Mouse (Mus musculus) 3134 (cell line): ENCODE data around the gene Gprin3.
A peak's percentile ranks its signal among the peaks of the same experiment; 100 is the strongest.
"Not testable (repeated sequence)": the region's sequence is repeated elsewhere in the genome, so short reads cannot be mapped to it uniquely, and the experiment has no call there.

Source experiments
- DNase-seq: peaks from one replicate; pipeline ENCODE4 v3.0.0-alpha.2; 2011; ENCODE audit warnings: low spot score; ENCODE audit not compliant: insufficient read length; ENCODE audit errors: extremely low read depth

The Gprin3 gene

DNA sequence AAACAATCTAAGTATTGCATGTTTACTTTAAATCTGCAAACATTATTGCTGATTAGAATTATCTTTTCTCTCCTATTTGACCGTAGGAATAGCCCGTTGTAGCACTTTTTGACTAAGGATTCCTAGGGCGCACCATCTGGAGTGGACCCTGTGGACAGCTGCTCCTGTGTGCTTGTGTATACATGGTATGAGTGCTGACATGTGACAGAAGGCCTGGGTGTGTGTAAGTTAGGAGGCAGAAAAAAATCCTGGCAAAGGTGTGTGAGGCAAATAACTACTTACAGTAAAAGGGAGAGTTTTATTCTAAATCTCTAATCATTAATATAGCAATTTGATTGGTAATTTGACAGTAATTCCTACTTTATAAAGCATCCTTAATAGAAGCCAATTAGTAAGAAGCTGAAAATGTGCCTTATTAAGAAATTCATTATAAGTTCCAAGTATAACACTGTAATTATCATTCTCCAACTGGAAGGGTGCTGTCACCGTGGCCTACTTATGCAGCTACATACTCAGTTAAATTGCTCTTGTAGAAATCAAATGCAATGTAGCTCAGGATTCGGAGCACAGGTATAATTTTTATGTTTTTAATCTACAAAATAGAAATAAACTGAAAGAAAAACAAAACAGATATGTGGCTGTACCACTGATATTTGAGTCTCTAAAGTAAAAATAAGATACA is 74.8 kb downstream of the Gprin3 start:
- DNase-seq = no peak

DNA sequence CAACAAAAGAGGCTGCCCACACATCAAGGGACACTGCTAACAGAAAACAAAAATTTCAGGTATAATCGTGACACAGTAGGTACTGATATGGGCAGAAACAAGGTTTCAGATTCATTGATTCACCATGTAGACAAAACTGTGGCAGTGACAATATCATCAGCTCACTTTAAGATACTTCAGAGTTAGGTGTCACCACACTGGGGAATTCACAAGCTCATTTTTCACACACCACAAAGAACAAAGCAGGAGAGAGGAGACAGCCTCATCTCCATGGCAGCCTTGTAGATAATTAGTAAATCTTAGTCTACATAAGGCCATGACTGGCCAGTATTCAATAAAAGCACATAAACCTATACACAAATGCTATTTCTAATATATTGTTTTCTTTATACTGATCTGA is 77.4 kb downstream of the Gprin3 start:
- no peak for DNase-seq

DNA sequence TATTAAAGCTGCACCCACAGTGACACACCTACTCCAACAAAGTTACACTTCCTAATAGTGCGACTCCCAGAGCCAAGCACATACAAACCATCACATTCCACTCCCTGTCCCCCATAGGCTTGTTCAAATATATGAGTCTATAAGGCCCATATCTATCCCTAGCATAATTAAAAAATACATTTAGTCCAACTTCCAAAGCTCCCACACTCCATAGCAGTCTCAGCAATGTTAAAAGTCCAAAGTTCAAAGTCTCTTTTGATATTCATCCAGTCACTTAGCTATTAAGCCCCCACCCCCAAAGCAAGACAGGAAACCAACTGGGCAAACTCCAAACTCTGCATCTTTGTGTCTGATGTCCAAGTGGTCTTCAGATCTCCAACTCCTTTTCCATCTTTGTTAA is 84.9 kb downstream of the Gprin3 start:
- no peak for DNase-seq

DNA sequence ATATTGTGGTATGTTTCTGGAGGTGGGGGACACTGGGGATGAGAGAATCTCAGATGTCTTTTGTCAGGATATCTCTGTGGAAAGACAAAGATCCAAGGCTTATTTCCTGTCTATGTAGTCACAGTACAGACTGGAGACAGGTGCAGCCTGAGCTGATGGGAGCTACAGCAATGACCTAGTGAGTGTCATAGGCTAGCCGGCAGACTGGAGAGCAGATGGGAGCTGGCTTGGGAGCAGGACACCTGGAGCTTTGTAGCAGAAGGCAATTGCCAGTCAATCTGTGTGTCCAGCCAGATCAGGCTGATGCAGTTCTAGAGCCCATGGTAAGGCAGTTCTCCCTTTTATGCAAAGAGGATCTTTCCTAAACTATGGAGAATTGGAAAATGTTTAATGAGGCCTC is 97.8 kb downstream of the Gprin3 start:
- no peak for DNase-seq

DNA sequence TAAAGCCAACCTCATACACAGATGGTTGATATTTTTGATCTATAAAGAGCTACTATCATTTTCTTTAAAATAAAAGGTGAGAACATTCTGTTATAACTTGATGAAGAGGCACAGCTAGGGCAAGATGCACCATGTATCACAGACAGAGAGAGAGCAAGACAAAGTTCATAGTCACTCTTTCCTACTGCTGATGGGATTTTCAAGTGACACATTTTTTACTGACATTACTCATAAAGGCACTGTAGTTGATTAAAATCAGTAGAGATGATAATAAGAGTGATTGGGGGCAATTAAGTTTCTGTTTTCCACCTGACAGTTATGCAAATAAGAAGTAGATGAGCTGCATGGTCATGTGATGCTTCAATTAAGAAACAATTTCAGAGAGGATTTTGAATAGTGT is 110.2 kb downstream of the Gprin3 start:
- no peak for DNase-seq

DNA sequence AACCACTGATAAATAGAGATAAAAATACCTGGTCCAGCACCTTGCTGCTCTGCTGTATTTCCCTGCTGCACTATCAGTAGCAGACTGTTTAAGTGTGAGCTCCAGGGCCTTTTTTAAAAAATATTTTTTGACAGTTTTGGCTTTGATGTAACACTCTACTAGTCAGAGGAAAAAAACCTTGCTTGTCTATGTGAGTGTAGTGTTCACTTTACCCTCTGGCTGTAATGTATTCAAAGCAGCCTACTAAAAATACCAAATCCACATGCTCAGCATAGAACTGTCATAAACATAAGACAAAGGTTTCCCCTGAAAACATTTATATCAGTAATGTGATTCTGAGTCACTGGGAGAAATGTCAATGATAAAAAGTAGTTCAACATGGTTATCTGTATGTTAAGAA is 111.0 kb downstream of the Gprin3 start:
- DNase-seq = no peak

DNA sequence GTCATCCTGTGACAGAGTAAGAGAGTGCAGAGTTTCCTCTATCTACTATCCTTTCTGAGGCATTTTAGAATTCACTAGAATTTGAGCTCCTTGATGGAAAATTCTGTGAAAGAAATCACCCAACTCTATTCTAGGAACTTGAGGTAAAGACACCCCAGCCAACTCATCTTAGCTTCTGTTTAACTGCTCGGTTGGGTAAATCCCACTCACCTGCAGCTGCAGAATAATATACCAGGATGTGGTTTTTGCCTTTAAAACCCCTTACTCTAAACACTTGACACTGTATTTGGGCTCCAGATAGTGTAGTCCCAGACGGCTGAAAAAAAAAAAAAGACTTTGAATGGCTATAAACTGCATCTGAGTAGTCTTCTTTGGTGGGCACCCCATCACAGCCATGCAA is 112.9 kb downstream of the Gprin3 start:
- no peak for DNase-seq

DNA sequence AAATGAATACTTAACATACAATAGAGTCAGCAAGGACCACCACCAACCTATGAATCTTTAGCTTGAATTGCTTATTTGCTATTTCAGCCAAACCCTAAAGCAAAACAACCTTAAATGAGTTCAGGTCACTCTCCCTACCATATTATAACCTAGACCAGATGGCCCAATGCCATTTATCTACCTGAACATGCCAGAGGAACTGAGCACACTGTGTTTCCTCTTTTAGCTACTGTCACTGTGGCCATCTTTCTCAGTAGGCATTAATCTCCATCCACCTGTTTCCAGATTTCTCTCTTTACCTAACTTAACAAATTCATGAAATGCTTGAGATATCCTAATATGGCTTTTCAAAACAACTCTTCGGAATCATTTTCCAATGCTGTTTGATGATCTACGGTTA is 114.9 kb downstream of the Gprin3 start:
- DNase-seq = no peak

DNA sequence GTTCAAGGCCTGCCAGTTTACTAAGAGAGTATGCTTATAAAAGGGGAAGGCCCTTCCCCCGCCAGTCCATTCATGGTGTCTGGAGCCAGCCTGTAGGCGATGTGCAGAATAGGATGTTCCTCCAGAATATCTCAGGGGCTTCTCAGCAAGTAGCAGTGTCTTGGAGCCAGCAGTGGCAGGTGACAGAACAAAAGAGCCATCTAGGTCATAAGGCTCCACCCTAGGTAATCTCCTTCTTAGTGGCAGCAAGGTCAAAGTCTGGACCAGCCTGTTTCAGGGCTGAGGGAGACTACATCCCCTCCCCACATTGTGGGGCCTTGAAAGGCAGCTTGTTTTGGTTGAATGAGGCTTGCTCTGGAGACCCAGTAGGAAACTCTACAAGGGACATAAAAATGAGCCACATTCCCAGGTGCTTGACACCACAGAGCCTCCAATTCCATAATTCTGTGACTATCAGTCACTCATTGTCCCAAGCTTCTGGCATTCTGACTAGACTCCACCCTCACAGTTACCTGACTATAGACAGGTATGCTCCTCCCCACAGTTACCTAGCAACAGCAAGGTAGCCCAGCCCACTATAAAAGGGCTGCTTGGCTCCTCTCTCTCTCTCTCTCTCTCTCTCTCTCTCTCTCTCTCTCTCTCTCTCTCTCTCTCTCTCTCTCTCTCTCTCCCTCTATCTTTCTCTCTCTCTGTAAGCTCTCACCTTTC is 121.7 kb downstream of the Gprin3 start:
- DNase-seq = not testable (repeated sequence)

DNA sequence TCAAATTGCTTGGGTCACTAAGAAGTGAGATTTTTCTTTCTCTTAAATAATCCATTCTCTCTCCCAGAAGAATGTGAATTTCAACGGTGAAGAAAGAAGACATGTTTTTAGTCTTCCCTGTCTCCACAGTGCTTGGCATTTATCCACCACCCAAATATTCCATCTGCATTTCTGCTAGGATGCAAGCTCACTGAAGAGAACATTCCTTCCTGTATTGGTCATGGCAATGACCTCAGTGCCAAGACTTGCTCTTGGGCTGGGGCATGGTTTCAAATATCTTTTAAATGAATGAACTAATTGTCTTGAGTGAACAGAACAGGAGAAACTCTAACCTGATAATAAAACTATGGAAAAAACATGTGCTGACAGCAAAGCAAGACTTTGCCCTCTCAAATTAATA is 123.1 kb downstream of the Gprin3 start:
- DNase-seq = peak; percentile 70
